Mouse (Mus musculus) spleen, embryonic (tissue): ENCODE data around the gene Rnf113a2.

ENCODE experiments used
- CTCF ChIA-PET: fragments of 350-600 bp; sonication (Branson Sonifier 250); formaldehyde crosslinking; loops from one replicate; lab custom pipeline; 2022; lab: Charles Lee

Rnf113a2 gene

GRCm38 (mm10) chr12:84407874-84408818 lies 8.8 kb upstream of the Rnf113a2 start:
- CTCF ChIA-PET: no interaction called here

- CTCF ChIA-PET: no interaction called here
Measured at GRCm38 (mm10) chr12:84408819-84409507, 8.0 kb upstream of the Rnf113a2 start, which contains the start of the genes Entpd5 and Bbof1. Gene Entpd5 (minus strand): TSS chr12:84409029. Gene Bbof1 (plus strand): TSS chr12:84409071.

GRCm38 (mm10) chr12:84417605-84417922 lies 568 bp downstream of the Rnf113a2 start:
- CTCF ChIA-PET: no interaction called here

GRCm38 (mm10) chr12:84423990-84424389 lies 7.0 kb downstream of the Rnf113a2 start:
- CTCF ChIA-PET: no interaction called here

GRCm38 (mm10) chr12:84429825-84430224 lies 12.8 kb downstream of the Rnf113a2 start:
- CTCF ChIA-PET: no interaction called here

- CTCF ChIA-PET: no interaction called here
Measured at GRCm38 (mm10) chr12:84438697-84439096, 21.7 kb downstream of the Rnf113a2 start.

- CTCF ChIA-PET: no interaction called here
Measured at GRCm38 (mm10) chr12:84442526-84442925, 25.5 kb downstream of the Rnf113a2 start.

GRCm38 (mm10) chr12:84447386-84447785 lies 30.4 kb downstream of the Rnf113a2 start:
- CTCF ChIA-PET: no interaction called here

- CTCF ChIA-PET: no interaction called here
Measured at GRCm38 (mm10) chr12:84448181-84448580, 31.2 kb downstream of the Rnf113a2 start.

- CTCF ChIA-PET: interaction anchor here (0.7 kb wide), 1 partner anchor 100 kb away, joined by 3 read pairs; no protein-coding TSS in a partner anchor
Measured at GRCm38 (mm10) chr12:84449887-84450286, 32.9 kb downstream of the Rnf113a2 start.

- CTCF ChIA-PET: no interaction called here
Measured at GRCm38 (mm10) chr12:84450351-84450717, 33.3 kb downstream of the Rnf113a2 start.

GRCm38 (mm10) chr12:84450718-84451646 lies 34.0 kb downstream of the Rnf113a2 start, which contains the start of the genes Aldh6a1 and Lin52:
Gene Aldh6a1 (minus strand): TSS chr12:84451004.
Gene Lin52 (plus strand): TSS chr12:84451422.
- CTCF ChIA-PET: no interaction called here

GRCm38 (mm10) chr12:84451801-84452200 lies 34.8 kb downstream of the Rnf113a2 start:
- CTCF ChIA-PET: no interaction called here

GRCm38 (mm10) chr12:84456911-84457310 lies 39.9 kb downstream of the Rnf113a2 start:
- CTCF ChIA-PET: no interaction called here

GRCm38 (mm10) chr12:84459845-84460244 lies 42.8 kb downstream of the Rnf113a2 start:
- CTCF ChIA-PET: no interaction called here

- CTCF ChIA-PET: no interaction called here
Measured at GRCm38 (mm10) chr12:84461416-84461815, 44.4 kb downstream of the Rnf113a2 start.

GRCm38 (mm10) chr12:84462856-84463255 lies 45.9 kb downstream of the Rnf113a2 start:
- CTCF ChIA-PET: no interaction called here
